Mouse (Mus musculus) lung, postnatal 10 days (tissue): ENCODE data around the gene Gabbr2.

Source experiments
- DNase-seq: peaks from one replicate; pipeline ENCODE4 v3.0.0; 2021

The Gabbr2 gene

GRCm38 (mm10) chr4:46988257-46988656 lies 3.4 kb downstream of the Gabbr2 start:
- DNase-seq = no peak

- DNase-seq = no peak
These were observed 3.9 kb downstream of the Gabbr2 start for GRCm38 (mm10) chr4:46987809-46988208.

- DNase-seq = no peak
These were observed 5.6 kb downstream of the Gabbr2 start for GRCm38 (mm10) chr4:46986054-46986453.

- no peak for DNase-seq
These were observed 8.8 kb downstream of the Gabbr2 start for GRCm38 (mm10) chr4:46982912-46983311.

- DNase-seq = no peak
These were observed 9.6 kb downstream of the Gabbr2 start for GRCm38 (mm10) chr4:46982094-46982493.

- DNase-seq = no peak
These were observed 13.3 kb downstream of the Gabbr2 start for GRCm38 (mm10) chr4:46978371-46978770.

- no peak for DNase-seq
These were observed 14.5 kb downstream of the Gabbr2 start for GRCm38 (mm10) chr4:46977161-46977560.

- DNase-seq = no peak
These were observed 15.0 kb downstream of the Gabbr2 start for GRCm38 (mm10) chr4:46976671-46977071.

- no peak for DNase-seq
These were observed 18.4 kb downstream of the Gabbr2 start for GRCm38 (mm10) chr4:46973322-46973721.

GRCm38 (mm10) chr4:46967981-46968380 lies 23.7 kb downstream of the Gabbr2 start:
- no peak for DNase-seq

- peak; percentile 51 for DNase-seq
These were observed 25.1 kb downstream of the Gabbr2 start for GRCm38 (mm10) chr4:46966551-46966950.

GRCm38 (mm10) chr4:46961403-46961802 lies 30.3 kb downstream of the Gabbr2 start:
- no peak for DNase-seq

- no peak for DNase-seq
These were observed 31.5 kb downstream of the Gabbr2 start for GRCm38 (mm10) chr4:46960208-46960607.

GRCm38 (mm10) chr4:46959776-46960175 lies 31.9 kb downstream of the Gabbr2 start:
- no peak for DNase-seq

GRCm38 (mm10) chr4:46957955-46958354 lies 33.7 kb downstream of the Gabbr2 start:
- no peak for DNase-seq

- DNase-seq = no peak
These were observed 34.7 kb downstream of the Gabbr2 start for GRCm38 (mm10) chr4:46956966-46957365.

- DNase-seq = no peak
These were observed 38.7 kb downstream of the Gabbr2 start for GRCm38 (mm10) chr4:46953021-46953420.

- DNase-seq = no peak
These were observed 39.1 kb downstream of the Gabbr2 start for GRCm38 (mm10) chr4:46952562-46952961.

- DNase-seq = no peak
These were observed 57.4 kb downstream of the Gabbr2 start for GRCm38 (mm10) chr4:46934291-46934690.

- DNase-seq = no peak
These were observed 58.1 kb downstream of the Gabbr2 start for GRCm38 (mm10) chr4:46933590-46933989.

GRCm38 (mm10) chr4:46931706-46932397 lies 59.8 kb downstream of the Gabbr2 start:
- no peak for DNase-seq

- DNase-seq = no peak
These were observed 63.6 kb downstream of the Gabbr2 start for GRCm38 (mm10) chr4:46928112-46928511.

- no peak for DNase-seq
These were observed 72.5 kb downstream of the Gabbr2 start for GRCm38 (mm10) chr4:46919144-46919543.

- no peak for DNase-seq
These were observed 74.9 kb downstream of the Gabbr2 start for GRCm38 (mm10) chr4:46916786-46917185.

- DNase-seq = no peak
These were observed 75.7 kb downstream of the Gabbr2 start for GRCm38 (mm10) chr4:46915934-46916333.
